Comparison of ENCODE assay signal across 8 mouse cellular contexts in the genomic region with DNA sequence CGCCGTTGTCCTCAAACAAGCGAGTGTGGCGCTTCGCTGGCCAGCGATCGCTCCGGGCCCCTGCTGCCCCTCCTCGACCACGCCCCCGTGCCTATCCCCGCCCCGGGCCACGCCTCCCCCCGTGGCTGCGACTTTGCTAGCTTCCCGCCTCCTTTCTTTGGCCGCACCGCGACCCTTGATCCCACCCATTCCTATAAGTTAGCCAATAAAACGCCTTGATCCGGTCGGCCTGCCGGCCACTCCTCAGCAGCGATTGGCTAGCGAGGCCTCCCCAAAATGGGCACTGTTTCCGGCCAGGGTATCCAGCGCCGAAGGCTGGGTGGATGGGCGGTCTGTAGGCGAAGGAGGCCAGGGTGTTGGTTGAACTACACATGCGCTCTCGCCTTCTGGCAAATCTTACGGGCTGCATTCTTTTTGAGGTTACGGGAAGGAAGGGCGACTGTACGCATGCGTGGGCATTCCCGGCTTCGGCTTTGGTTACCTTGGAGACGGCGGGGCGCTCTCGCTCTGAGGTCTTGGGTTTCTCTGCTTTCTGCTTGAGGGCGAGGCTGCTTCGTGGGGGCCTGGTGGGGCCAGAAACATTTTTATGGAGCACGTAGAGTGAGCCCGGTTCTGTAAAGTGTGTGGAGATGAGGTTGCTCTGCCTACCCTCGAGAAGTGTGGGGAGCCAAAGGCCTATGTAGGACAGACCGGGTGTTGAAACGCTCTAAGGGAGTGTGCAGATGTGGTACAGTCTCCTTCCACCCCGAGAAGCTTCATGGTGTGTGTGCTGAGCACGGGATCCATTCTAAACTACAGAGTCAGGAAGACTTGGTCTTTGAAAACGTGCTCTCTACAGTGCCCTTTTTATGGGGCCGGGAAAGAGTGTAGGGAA. TPM values are rescaled to one million over a fixed set of nuclear protein-coding genes. Genes with fewer than 3 reads are reported as not detected.
DNase-seq lines count a peak whose midpoint lies in the region; ATAC-seq lines count a peak whose summit lies in the region.

A gene (minus strand): TSS at position 127 of the 874 bp plus-strand sequence.

- H3K27ac ChIP-seq in hindbrain, embryonic 11.5 days (ENCODE audit: low read depth, low read length), result peak within 1 kb of the TSS; percentile 93

- H3K36me3 ChIP-seq in hindbrain, embryonic 11.5 days (ENCODE audit: control insufficient read depth, insufficient read depth, low read length), result no peaks in the 10 kb centered on the region

- peak; percentile 99 for ATAC-seq in hindbrain, embryonic 11.5 days (ENCODE audit: low FRiP score)

- under 1% methylated on average over 54 of the region's 55 CpGs for WGBS in hindbrain, embryonic 11.5 days

- H3K9ac ChIP-seq in hindbrain, embryonic 11.5 days (ENCODE audit: low read depth, low read length), result peak within 1 kb of the TSS; percentile 58

- H3K27me3 ChIP-seq in hindbrain, embryonic 11.5 days (ENCODE audit: control insufficient read depth, insufficient read depth, low read length), result no peaks in the 10 kb centered on the region

- peak within 1 kb of the TSS; percentile 47 for H3K4me3 ChIP-seq in hindbrain, embryonic 11.5 days (ENCODE audit: low read depth, low read length)

- peak; percentile 100 for DNase-seq in Muller cell, postnatal 12 days (ENCODE audit: inconsistent ontology term)
- peak; percentile 100 for DNase-seq in cerebellum, adult 9-11 months
- DNase-seq in frontal cortex, adult 2 months (ENCODE audit: extremely low spot score in 1 of 2, low spot score in 1 of 2), result peak; percentile 99
- DNase-seq in hindbrain, embryonic 11.5 days (ENCODE audit: low spot score), result peak; percentile 97
- peak; percentile 96 to 97 for DNase-seq in layer of hippocampus, postnatal 10 days (ENCODE audit: low spot score in 2 of 2)
- peak; percentile 100 for DNase-seq in lung, postnatal 10 days
- DNase-seq in ovary, postnatal 36 days (ENCODE audit: low spot score), result peak; percentile 100
- peak; percentile 100 for DNase-seq in thymus, postnatal 25 days

- H3K4me1 ChIP-seq in hindbrain, embryonic 11.5 days (replicated peaks; ENCODE audit: control insufficient read depth, insufficient read depth, low read length), result peaks cover 8% of the 10 kb centered on the region; the same call in 1 of the 2 replicates

- H3K9me3 ChIP-seq in hindbrain, embryonic 11.5 days (ENCODE audit: control insufficient read depth, low read length), result no peaks in the 10 kb centered on the region

- H3K4me2 ChIP-seq in hindbrain, embryonic 11.5 days (replicated peaks; ENCODE audit: low read depth, low read length), result peak within 1 kb of the TSS; percentile 63

RNA-seq across cellular contexts. Expression of the gene that starts here (rescaled TPM):
- polyA plus RNA-seq in frontal cortex, adult 2 months (2012; rRNA removed), result 3.8 and 4.3 TPM in 2 replicates
- 3.0 and 3.3 TPM in 2 replicates for polyA plus RNA-seq in hindbrain, embryonic 11.5 days (2014; fragmentation: Nextera tagmentation; extraction: Ambion mirVana)
- 1 to 10 TPM; 3.7 to 3.8 TPM for total RNA-seq in layer of hippocampus, postnatal 10 days (2021)

Comparison
In these comparisons a context has a peak if more than half of its experiments do, and no peak if none do; other contexts are left out.
1. Peak in every context shown above with its lines: DNase-seq, ATAC-seq, H3K4me3 ChIP-seq and H3K27ac ChIP-seq.